Mouse (Mus musculus) kidney, postnatal 25 days (tissue): ENCODE measurements at regions not wholly inside any gene's neighbourhood (a gene's known extent, or its start where the extent isn't known, plus 50 kb on each side); places are given as distances from the start of the nearest gene placed in this dataset.

Experiments
- DNase-seq, 2 experiments: peaks; one replicate each; pipeline ENCODE4 v3.0.0; 2021; ENCODE audit warnings: mixed read lengths in 2 of 2

GRCm38 (mm10) chr1:43633246-43633645 is 97.2 kb upstream of the 1500015O10Rik start:
- DNase-seq: no peak

GRCm38 (mm10) chr1:43635718-43636117 is 94.7 kb upstream of the 1500015O10Rik start:
- DNase-seq: peak in 1 of 2 experiments; percentile 9

- no peak for DNase-seq
These were observed 92.4 kb upstream of the 1500015O10Rik start for GRCm38 (mm10) chr1:43637956-43638355.

GRCm38 (mm10) chr1:43672031-43672430 is 58.4 kb upstream of the 1500015O10Rik start:
- no peak for DNase-seq
